Mouse (Mus musculus): ENCODE data around the gene Pdlim7. TPM values are rescaled to one million over a fixed set of nuclear protein-coding genes. Genes with fewer than 3 reads are reported as not detected.

The Pdlim7 gene
- polyA plus RNA-seq, 1 experiment from 2014 or later = 176 TPM

DNA sequence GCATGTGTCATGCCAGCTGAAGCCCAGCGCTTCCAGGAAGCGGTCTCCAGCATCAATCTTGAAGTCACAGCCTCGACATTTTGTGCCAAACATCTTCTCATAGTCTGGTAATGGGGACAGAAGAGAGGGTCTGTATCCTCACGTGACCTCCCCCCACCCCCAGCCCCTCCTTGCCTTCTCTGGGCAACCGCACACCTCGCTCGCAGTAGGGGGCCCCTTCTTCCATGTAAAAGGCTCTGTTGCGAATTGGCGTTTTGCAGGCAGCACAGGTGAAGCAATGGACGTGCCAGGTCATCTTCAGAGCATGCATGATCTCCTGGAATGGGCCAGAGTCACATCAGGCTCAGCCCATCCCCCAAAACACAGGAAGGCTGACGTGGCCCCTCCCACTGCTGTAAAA is 14.6 kb downstream of the Pdlim7 start:
- Histone ChIP-seq H3K27ac (replicated peaks) (no peak overlapping the region), H3K4me3 (replicated peaks) (no peak overlapping the region), H3K36me3 (peaks cover 39% of the 10 kb centered on the region), H3K4me1 (peaks cover 23% of the 10 kb centered on the region), H3K27me3 (replicated peaks) (no peaks in the 10 kb centered on the region), H3K9me3 (replicated peaks) (no peaks in the 10 kb centered on the region), H3K9ac (replicated peaks) (no peak overlapping the region), H3K4me2 (no peak overlapping the region)
- no peak for ATAC-seq (ENCODE audit: low FRiP score)
- 59% methylated on average over 11 of the region's 11 CpGs for WGBS

- Histone ChIP-seq H3K9me3 (replicated peaks) (no peaks in the 10 kb centered on the region), H3K4me3 (replicated peaks) (no peak overlapping the region), H3K9ac (replicated peaks) (no peak overlapping the region), H3K36me3 (peaks cover 19% of the 10 kb centered on the region), H3K27ac (replicated peaks) (0 out of 2 replicates have a peak overlapping the region, but pooled peaks have one; percentile 25), H3K4me1 (peaks cover 23% of the 10 kb centered on the region), H3K4me2 (no peak overlapping the region), H3K27me3 (replicated peaks) (no peaks in the 10 kb centered on the region)
- ATAC-seq (ENCODE audit: low FRiP score) = no peak
- 84% methylated on average over 6 of the region's 6 CpGs for WGBS
Measured at GRCm38 (mm10) chr13:55496661-55497060, 16.8 kb downstream of the Pdlim7 start.

- no peak for ATAC-seq (ENCODE audit: low FRiP score)
- no peak overlapping the region for H3K4me2 ChIP-seq
Measured at GRCm38 (mm10) chr13:55495702-55496101, 17.8 kb downstream of the Pdlim7 start.

DNA sequence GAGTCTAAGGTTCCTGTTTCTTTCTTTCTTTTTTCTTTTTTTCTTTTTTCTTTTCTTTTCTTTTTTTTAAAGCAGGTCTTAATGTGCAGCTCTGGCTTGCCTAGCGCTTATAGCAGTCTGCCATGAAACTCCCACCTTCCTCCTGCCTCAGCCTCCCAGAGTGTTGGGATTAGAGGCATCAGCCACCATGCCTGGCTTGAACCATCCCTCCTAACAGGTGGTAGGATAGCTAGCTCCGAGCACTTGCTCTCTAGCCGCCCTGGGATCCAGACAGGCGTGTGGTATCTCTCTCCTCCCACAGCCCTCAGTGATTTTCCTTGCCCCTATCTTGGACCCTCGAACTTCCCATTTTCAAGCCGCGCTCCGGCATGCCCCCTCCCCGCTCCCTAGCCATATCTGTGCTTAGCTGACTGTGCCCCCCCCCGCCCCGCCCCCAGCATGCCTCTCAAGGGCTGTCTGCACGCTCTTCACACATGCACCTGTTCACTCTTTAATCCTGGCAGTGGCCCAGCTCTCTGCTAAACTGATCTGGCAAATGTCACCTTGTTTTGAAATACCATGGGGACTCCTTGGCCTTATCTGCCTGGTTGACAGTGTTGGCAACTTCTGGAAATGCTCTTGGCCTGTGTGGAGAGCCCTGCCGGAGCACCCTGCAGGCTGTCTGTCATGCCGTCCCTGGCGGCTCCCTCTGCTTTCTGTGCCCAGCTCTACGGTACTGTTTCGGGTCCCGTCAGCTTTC is 18.4 kb downstream of the Pdlim7 start:
- H3K4me2 ChIP-seq = peak overlapping the region; percentile 13
- H3K4me1 ChIP-seq = peaks cover 23% of the 10 kb centered on the region
- peaks cover 10% of the 10 kb centered on the region; the same call in 1 of the 2 replicates for H3K36me3 ChIP-seq
- H3K9ac ChIP-seq (replicated peaks) = no peak overlapping the region
- no peaks in the 10 kb centered on the region for H3K27me3 ChIP-seq (replicated peaks)
- ATAC-seq (ENCODE audit: low FRiP score) = no peak
- no peak overlapping the region for H3K4me3 ChIP-seq (replicated peaks)
- 23% methylated on average over 18 of the region's 18 CpGs for WGBS
- H3K27ac ChIP-seq (replicated peaks) = 0 out of 2 replicates have a peak overlapping the region, but pooled peaks have one; percentile 37
- no peaks in the 10 kb centered on the region for H3K9me3 ChIP-seq (replicated peaks)

More at GRCm38 (mm10) chr13:55495702-55496101, 17.8 kb downstream of the Pdlim7 start:
- Histone ChIP-seq H3K9ac (replicated peaks) (0 out of 2 replicates have a peak overlapping the region, but pooled peaks have one; percentile 14), H3K36me3 (peaks cover 16% of the 10 kb centered on the region; the same call in 1 of the 2 replicates), H3K4me3 (replicated peaks) (no peak overlapping the region), H3K27ac (replicated peaks) (0 out of 2 replicates have a peak overlapping the region, but pooled peaks have one; percentile 25), H3K27me3 (replicated peaks) (no peaks in the 10 kb centered on the region), H3K9me3 (replicated peaks) (no peaks in the 10 kb centered on the region), H3K4me1 (peaks cover 23% of the 10 kb centered on the region)
- WGBS = 31% methylated on average over 4 of the region's 4 CpGs

- H3K4me1 ChIP-seq = peaks cover 23% of the 10 kb centered on the region
- no peak for ATAC-seq (ENCODE audit: low FRiP score)
- H3K4me3 ChIP-seq (replicated peaks) = no peak overlapping the region
- 37% methylated on average over 2 of the region's 2 CpGs for WGBS
- H3K9ac ChIP-seq (replicated peaks) = no peak overlapping the region
- no peaks in the 10 kb centered on the region for H3K9me3 ChIP-seq (replicated peaks)
- H3K4me2 ChIP-seq = no peak overlapping the region
- peaks cover 10% of the 10 kb centered on the region; the same call in 1 of the 2 replicates for H3K36me3 ChIP-seq
- no peak overlapping the region for H3K27ac ChIP-seq (replicated peaks)
- no peaks in the 10 kb centered on the region for H3K27me3 ChIP-seq (replicated peaks)
Measured at GRCm38 (mm10) chr13:55494257-55494656, 19.2 kb downstream of the Pdlim7 start.

DNA sequence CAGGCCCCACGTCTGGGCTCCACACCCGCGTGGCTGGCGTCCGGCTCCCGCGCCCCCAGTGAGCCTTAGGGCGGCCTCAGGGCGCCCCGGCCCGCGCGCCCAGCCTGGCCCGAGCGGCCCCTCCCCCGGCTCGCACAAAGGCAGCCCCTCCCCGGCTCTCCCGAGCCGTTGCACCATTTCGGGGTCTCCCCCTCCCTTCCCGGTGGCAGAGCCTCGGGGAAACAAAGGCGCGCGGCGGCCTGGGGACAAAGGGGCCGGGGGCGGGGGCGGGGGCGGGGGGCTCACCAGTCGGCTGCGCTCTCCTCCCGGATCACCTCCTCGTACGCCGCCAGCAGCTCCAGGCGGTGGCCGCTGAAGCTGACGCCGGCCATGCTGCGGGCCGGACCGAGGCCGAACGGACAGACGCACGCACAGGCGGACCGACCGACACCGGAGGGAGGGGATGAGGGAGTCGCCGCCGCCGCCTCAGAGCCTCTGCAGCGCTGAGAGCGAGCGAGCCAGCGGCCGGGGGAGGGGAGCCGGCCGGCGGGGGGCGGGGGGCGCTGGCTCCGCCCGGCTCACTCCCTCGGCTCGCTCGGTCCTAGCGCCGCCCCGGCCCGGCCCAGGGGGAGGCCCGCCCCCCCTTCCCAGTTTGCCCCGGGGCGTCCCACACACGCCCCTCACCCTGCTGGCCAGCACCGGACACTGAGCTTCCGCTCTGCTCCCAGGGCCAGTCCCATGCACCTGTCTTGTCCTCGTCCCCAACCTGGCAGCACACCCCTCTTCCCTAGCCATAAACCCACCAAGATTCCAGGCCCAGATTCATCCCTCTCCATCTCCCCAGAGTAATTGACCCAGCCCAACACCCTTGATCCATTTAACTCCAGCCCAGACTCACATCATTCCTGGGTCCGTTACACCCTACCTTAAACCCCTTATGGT is 25.6 kb downstream of the Pdlim7 start, which contains the start of gene Dbn1:
Dbn1 (minus strand) TSS at position 534 of the 921 bp plus-strand sequence.
- H3K36me3 ChIP-seq = peaks cover 4% of the 10 kb centered on the region; the same call in 1 of the 2 replicates
- no peaks in the 10 kb centered on the region for H3K27me3 ChIP-seq (replicated peaks)
- ATAC-seq (ENCODE audit: low FRiP score) = peak; percentile 86
- peaks cover 52% of the 10 kb centered on the region for H3K4me1 ChIP-seq
- H3K9me3 ChIP-seq (replicated peaks) = no peaks in the 10 kb centered on the region
- H3K27ac ChIP-seq (replicated peaks) = peak within 1 kb of the TSS; percentile 98
- whole genome bisulfite sequencing = 2% methylated on average over 41 of the region's 83 CpGs
- peak within 1 kb of the TSS; percentile 96 for H3K4me2 ChIP-seq
- peak within 1 kb of the TSS; percentile 83 for H3K4me3 ChIP-seq (replicated peaks)
- peak within 1 kb of the TSS; percentile 100 for H3K9ac ChIP-seq (replicated peaks)

GRCm38 (mm10) chr13:55486916-55487577 is 26.4 kb downstream of the Pdlim7 start:
- no peaks in the 10 kb centered on the region for H3K9me3 ChIP-seq (replicated peaks)
- peaks cover 10% of the 10 kb centered on the region for H3K36me3 ChIP-seq
- WGBS = under 1% methylated on average over 29 of the region's 29 CpGs
- peak; percentile 55 for ATAC-seq (ENCODE audit: low FRiP score)
- peak overlapping the region; percentile 98 for H3K27ac ChIP-seq (replicated peaks)
- peak overlapping the region; percentile 96 for H3K4me2 ChIP-seq
- no peaks in the 10 kb centered on the region for H3K27me3 ChIP-seq (replicated peaks)
- peak overlapping the region; percentile 100 for H3K9ac ChIP-seq (replicated peaks)
- peaks cover 60% of the 10 kb centered on the region for H3K4me1 ChIP-seq
- peak overlapping the region; percentile 83 for H3K4me3 ChIP-seq (replicated peaks)

- H3K36me3 ChIP-seq = peaks cover 17% of the 10 kb centered on the region
- peak overlapping the region; percentile 98 for H3K27ac ChIP-seq (replicated peaks)
- H3K27me3 ChIP-seq (replicated peaks) = no peaks in the 10 kb centered on the region
- H3K4me1 ChIP-seq = peaks cover 63% of the 10 kb centered on the region
- WGBS = 17% methylated on average over 14 of the region's 14 CpGs
- peak overlapping the region; percentile 83 for H3K4me3 ChIP-seq (replicated peaks)
- peak overlapping the region; percentile 100 for H3K9ac ChIP-seq (replicated peaks)
- peak overlapping the region; percentile 96 for H3K4me2 ChIP-seq
- H3K9me3 ChIP-seq (replicated peaks) = no peaks in the 10 kb centered on the region
- ATAC-seq (ENCODE audit: low FRiP score) = no peak
Measured at GRCm38 (mm10) chr13:55486029-55486794, 27.3 kb downstream of the Pdlim7 start.

- Histone ChIP-seq H3K36me3 (peaks cover 33% of the 10 kb centered on the region), H3K9me3 (replicated peaks) (no peaks in the 10 kb centered on the region), H3K4me1 (peaks cover 63% of the 10 kb centered on the region), H3K27me3 (replicated peaks) (no peaks in the 10 kb centered on the region), H3K4me3 (replicated peaks) (peak overlapping the region; percentile 83), H3K4me2 (peak overlapping the region; percentile 96), H3K27ac (replicated peaks) (peak overlapping the region; percentile 98), H3K9ac (replicated peaks) (peak overlapping the region; percentile 100)
- WGBS = 4% methylated on average over 7 of the region's 7 CpGs
- no peak for ATAC-seq (ENCODE audit: low FRiP score)
Measured at GRCm38 (mm10) chr13:55484520-55485088, 28.9 kb downstream of the Pdlim7 start.

- peak overlapping the region; percentile 100 for H3K9ac ChIP-seq (replicated peaks)
- 8% methylated on average over 15 of the region's 15 CpGs for WGBS
- H3K9me3 ChIP-seq (replicated peaks) = no peaks in the 10 kb centered on the region
- ATAC-seq (ENCODE audit: low FRiP score) = peak; percentile 67
- no peaks in the 10 kb centered on the region for H3K27me3 ChIP-seq (replicated peaks)
- H3K27ac ChIP-seq (replicated peaks) = peak overlapping the region; percentile 98
- H3K36me3 ChIP-seq = peaks cover 43% of the 10 kb centered on the region
- peak overlapping the region; percentile 83 for H3K4me3 ChIP-seq (replicated peaks)
- peak overlapping the region; percentile 96 for H3K4me2 ChIP-seq
- H3K4me1 ChIP-seq = peaks cover 59% of the 10 kb centered on the region
Measured at GRCm38 (mm10) chr13:55483593-55483992, 29.9 kb downstream of the Pdlim7 start.
